Mouse (Mus musculus): ENCODE results near the gene Olfr596. TPM values are rescaled to one million over a fixed set of nuclear protein-coding genes. Genes with fewer than 3 reads are reported as not detected.
"Not testable (repeated sequence)": the region's sequence is repeated elsewhere in the genome, so short reads cannot be mapped to it uniquely, and the experiment has no call there.

Olfr596 gene
- not detected for total RNA-seq (2021)
- long read RNA-seq, experiment 1: 0 reads
- long read RNA-seq, experiment 2: 0 reads

DNA sequence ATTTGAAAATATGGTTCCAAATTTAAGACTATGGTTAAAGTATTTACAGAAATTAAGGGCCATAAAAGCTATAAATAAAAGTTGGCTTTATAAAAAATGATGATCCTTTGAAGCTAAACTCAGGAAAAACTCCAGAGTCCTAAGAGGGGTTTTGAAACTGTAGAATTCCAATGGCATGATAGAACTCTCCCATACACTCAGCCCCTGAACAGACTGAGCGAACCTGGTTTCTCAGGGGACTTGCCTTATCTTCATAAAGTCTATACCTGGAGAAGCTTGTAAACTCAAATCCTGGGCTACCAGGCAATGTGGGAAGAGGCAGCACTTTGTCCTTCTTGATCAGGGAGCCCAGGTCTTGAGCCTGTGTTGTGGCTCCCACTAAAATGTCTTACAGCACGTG lies at the start of gene Olfr596:
TSS of gene Olfr596 (plus strand) at position 301 of the 400 bp plus-strand sequence.
- DNase-seq (ENCODE audit: low spot score in 2 of 2): not testable (repeated sequence)

DNA sequence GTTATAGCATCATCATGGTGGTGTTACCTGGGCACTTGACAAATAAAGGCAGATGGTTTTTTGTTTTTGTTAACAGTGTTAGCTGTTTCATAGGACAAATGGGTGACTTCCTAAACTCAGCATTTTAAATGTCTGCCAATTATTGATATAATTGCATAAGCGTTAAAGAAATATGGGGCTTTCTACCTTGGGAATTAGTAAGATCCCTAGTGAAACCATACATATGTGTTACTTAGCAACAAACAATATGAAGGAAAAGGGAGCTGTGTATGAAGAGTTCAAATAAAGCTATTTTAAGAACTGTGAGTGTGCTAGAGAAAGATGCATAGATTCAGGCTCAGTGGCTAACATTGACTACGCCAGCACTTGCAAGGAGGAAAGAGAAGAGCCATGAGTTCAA lies 10.6 kb downstream of the Olfr596 start, which contains the start of gene Olfr597:
TSS of gene Olfr597 (plus strand) at position 301 of the 400 bp plus-strand sequence.
- DNase-seq (ENCODE audit: low spot score in 2 of 2): not testable (repeated sequence)

DNA sequence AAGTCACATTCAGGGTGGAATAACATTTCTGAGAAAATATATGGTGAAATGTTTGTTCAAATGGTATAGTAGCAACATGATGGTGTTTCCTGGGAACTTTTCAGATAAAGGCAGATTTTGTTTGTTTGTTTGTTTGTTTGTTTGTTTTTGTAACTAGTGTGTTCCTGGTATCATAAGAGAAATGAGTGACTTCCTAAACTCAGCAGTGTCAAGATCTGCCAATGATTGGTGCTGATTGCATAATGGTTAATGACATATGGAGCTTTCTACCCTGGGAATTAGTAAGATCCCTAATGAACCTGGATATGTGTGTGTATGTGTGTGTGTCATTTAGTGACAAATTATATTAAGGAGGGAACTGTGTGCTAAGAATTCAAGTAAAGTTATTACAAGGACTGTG lies 17.8 kb downstream of the Olfr596 start, which contains the start of gene Olfr598:
TSS of gene Olfr598 (plus strand) at position 301 of the 400 bp plus-strand sequence.
- DNase-seq (ENCODE audit: low spot score in 2 of 2): no peak

DNA sequence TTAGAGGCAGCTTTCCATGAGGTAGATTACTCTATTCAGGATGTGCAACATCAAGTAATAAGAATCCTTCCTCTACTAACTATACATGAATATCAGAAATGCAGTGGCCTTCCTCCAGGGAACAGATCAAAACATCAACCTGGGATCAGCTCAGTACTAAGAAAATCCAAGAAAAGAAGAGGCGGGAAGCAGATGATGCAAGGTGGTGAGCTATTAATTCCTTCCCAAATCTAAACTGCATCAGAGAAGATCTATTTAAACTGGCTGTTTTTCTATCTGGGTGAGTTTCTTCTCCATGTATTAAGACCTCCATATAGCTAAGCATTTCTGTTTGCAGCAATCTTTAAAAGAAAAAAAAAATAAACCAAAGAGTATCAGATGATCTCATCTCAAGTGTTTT lies 30.2 kb downstream of the Olfr596 start, which contains the start of gene Olfr599:
TSS of gene Olfr599 (plus strand) at position 301 of the 400 bp plus-strand sequence.
- no peak for DNase-seq (ENCODE audit: low spot score in 2 of 2)

DNA sequence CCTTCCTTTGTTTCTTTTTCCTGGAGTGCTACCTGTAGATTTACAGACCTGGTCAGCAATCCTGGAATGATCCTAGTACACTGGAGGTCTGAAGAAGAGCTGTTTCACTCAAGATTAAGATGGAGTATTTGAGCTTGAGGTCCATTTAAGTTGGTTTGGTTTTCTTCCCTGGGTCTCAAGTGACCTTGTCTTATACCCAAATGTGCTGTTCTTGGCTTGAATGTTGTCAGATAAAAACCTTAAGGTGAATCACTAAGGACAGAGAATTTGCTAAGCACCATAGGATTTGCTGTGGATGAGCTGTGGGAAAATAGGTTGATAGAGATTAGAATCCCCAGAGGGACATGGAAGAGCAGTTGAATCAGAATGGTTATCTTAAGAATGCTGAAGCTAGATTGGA lies 44.1 kb downstream of the Olfr596 start, which contains the start of gene Olfr600:
TSS of gene Olfr600 (minus strand) at position 101 of the 400 bp plus-strand sequence.
- DNase-seq (ENCODE audit: low spot score in 2 of 2): no peak

Small RNA genes within 50 kb of the gene (microRNA-seq; reads per million reads assigned to microRNA genes)
- gene Gm23550 (not detected), gene Gm25171 (not detected)

Other genes with a start within 250 kb of the Olfr596 start
- not detected for gene Olfr584, start 223.8 kb upstream of the Olfr596 start, total RNA-seq (2021)
- gene Olfr585, start 207.9 kb upstream of the Olfr596 start, total RNA-seq (2021): not detected
- not detected for gene Olfr586, start 180.0 kb upstream of the Olfr596 start, total RNA-seq (2021)
- gene Olfr588-ps1, start 164.8 kb upstream of the Olfr596 start, total RNA-seq (2021): not detected
- not detected for gene Olfr589, start 149.3 kb upstream of the Olfr596 start, total RNA-seq (2021)
- gene Olfr591, start 127.3 kb upstream of the Olfr596 start, total RNA-seq (2021): not detected
- gene Olfr592, start 120.8 kb upstream of the Olfr596 start, total RNA-seq (2021): not detected
- gene Olfr593, start 93.8 kb upstream of the Olfr596 start, total RNA-seq (2021): not detected
- not detected for gene Olfr594, start 88.7 kb upstream of the Olfr596 start, total RNA-seq (2021)
- gene Usp17ld, start 53.1 kb upstream of the Olfr596 start, total RNA-seq (2021): not detected
- not detected for gene Olfr597, start 10.7 kb downstream of the Olfr596 start, total RNA-seq (2021)
- gene Olfr598, start 17.9 kb downstream of the Olfr596 start, total RNA-seq (2021): not detected
- not detected for gene Olfr599, start 30.3 kb downstream of the Olfr596 start, total RNA-seq (2021)
- not detected for gene Olfr600, start 44.0 kb downstream of the Olfr596 start, total RNA-seq (2021)
- gene Olfr601, start 57.0 kb downstream of the Olfr596 start, total RNA-seq (2021): not detected
- not detected for gene Olfr603, start 80.5 kb downstream of the Olfr596 start, total RNA-seq (2021)
- not detected for gene Usp17lc, start 109.4 kb downstream of the Olfr596 start, total RNA-seq (2021)
- gene Olfr605, start 139.8 kb downstream of the Olfr596 start, total RNA-seq (2021): not detected
- not detected for gene Olfr606, start 143.4 kb downstream of the Olfr596 start, total RNA-seq (2021)
- not detected for gene Olfr607, start 158.5 kb downstream of the Olfr596 start, total RNA-seq (2021)
- gene Olfr608, start 164.2 kb downstream of the Olfr596 start, total RNA-seq (2021): not detected
- gene Olfr609, start 192.4 kb downstream of the Olfr596 start, total RNA-seq (2021): not detected
- gene Olfr610, start 206.5 kb downstream of the Olfr596 start, total RNA-seq (2021): not detected
- gene Olfr611, start 215.2 kb downstream of the Olfr596 start, total RNA-seq (2021): not detected
- gene Olfr612, start 237.1 kb downstream of the Olfr596 start, total RNA-seq (2021): not detected
- gene Olfr613, start 242.4 kb downstream of the Olfr596 start, total RNA-seq (2021): not detected